Mouse (Mus musculus): ENCODE measurements around the gene Bub1b. TPM values are rescaled to one million over a fixed set of nuclear protein-coding genes. Genes with fewer than 3 reads are reported as not detected.
A peak's percentile ranks its signal among the peaks of the same experiment; 100 is the strongest.
"Not testable (repeated sequence)": the region's sequence is repeated elsewhere in the genome, so short reads cannot be mapped to it uniquely, and the experiment has no call there.

Bub1b gene
- 1 to 10 TPM; 1.1 to 1.2 TPM for total RNA-seq (2021)

- intact Hi-C loops (cut with DNase I) = loop anchor here (5.0 kb wide), 1 partner anchor 51 kb away; the partner anchor contains the start of gene Bmf
- DNase-seq (ENCODE audit: low spot score in 2 of 2) = peak; percentile 83 to 94
Observed at GRCm38 (mm10) chr2:118597673-118598568, at the start of gene Bub1b. Bub1b (plus strand) TSS chr2:118598211.

GRCm38 (mm10) chr2:118548421-118549221, 49.4 kb upstream of the Bub1b start:
- intact Hi-C loops (cut with DNase I) = loop anchor here (5.0 kb wide), 2 partner anchors 49 to 61 kb away; partner anchors contain the start of gene Bub1b
- no peak for DNase-seq (ENCODE audit: low spot score in 2 of 2)

GRCm38 (mm10) chr2:118549507-118550473, 48.2 kb upstream of the Bub1b start, which contains the start of gene Bmf:
Bmf (minus strand) TSS chr2:118549687.
- intact Hi-C loops (cut with DNase I) = loop anchor here (5.0 kb wide), 2 partner anchors 48 to 62 kb away; partner anchors contain the start of gene Bub1b

GRCm38 (mm10) chr2:118551606-118552005, 46.4 kb upstream of the Bub1b start:
- intact Hi-C loops (cut with DNase I) = no loop called here
- no peak for DNase-seq (ENCODE audit: low spot score in 2 of 2)

More at GRCm38 (mm10) chr2:118549507-118550473, 48.2 kb upstream of the Bub1b start, which contains the start of gene Bmf:
- DNase-seq (ENCODE audit: low spot score in 2 of 2) = peak; percentile 91 to 96

GRCm38 (mm10) chr2:118554356-118554990, 43.5 kb upstream of the Bub1b start:
- DNase-seq (ENCODE audit: low spot score in 2 of 2); intact Hi-C loops (cut with DNase I): not testable (repeated sequence)

GRCm38 (mm10) chr2:118558426-118558825, 39.6 kb upstream of the Bub1b start:
- intact Hi-C loops (cut with DNase I) = no loop called here
- DNase-seq (ENCODE audit: low spot score in 2 of 2) = no peak

GRCm38 (mm10) chr2:118562015-118562414, 36.0 kb upstream of the Bub1b start:
- no peak for DNase-seq (ENCODE audit: low spot score in 2 of 2)
- intact Hi-C loops (cut with DNase I) = no loop called here

GRCm38 (mm10) chr2:118562431-118562830, 35.6 kb upstream of the Bub1b start:
- intact Hi-C loops (cut with DNase I) = no loop called here
- no peak for DNase-seq (ENCODE audit: low spot score in 2 of 2)

- intact Hi-C loops (cut with DNase I) = no loop called here
- no peak for DNase-seq (ENCODE audit: low spot score in 2 of 2)
Observed at GRCm38 (mm10) chr2:118567179-118567578, 30.8 kb upstream of the Bub1b start.

GRCm38 (mm10) chr2:118570939-118571338, 27.1 kb upstream of the Bub1b start:
- no peak for DNase-seq (ENCODE audit: low spot score in 2 of 2)
- intact Hi-C loops (cut with DNase I) = no loop called here

- intact Hi-C loops (cut with DNase I) = no loop called here
- no peak for DNase-seq (ENCODE audit: low spot score in 2 of 2)
Observed at GRCm38 (mm10) chr2:118572183-118572836, 25.7 kb upstream of the Bub1b start.

- no peak for DNase-seq (ENCODE audit: low spot score in 2 of 2)
- intact Hi-C loops (cut with DNase I) = no loop called here
Observed at GRCm38 (mm10) chr2:118573135-118573534, 24.9 kb upstream of the Bub1b start.

GRCm38 (mm10) chr2:118586013-118586412, 12.0 kb upstream of the Bub1b start:
- intact Hi-C loops (cut with DNase I) = no loop called here
- DNase-seq (ENCODE audit: low spot score in 2 of 2) = no peak

GRCm38 (mm10) chr2:118587686-118588085, 10.3 kb upstream of the Bub1b start:
- DNase-seq (ENCODE audit: low spot score in 2 of 2) = no peak
- intact Hi-C loops (cut with DNase I) = no loop called here

- intact Hi-C loops (cut with DNase I) = no loop called here
- no peak for DNase-seq (ENCODE audit: low spot score in 2 of 2)
Observed at GRCm38 (mm10) chr2:118591083-118591482, 6.9 kb upstream of the Bub1b start.

- intact Hi-C loops (cut with DNase I) = loop anchor here (5.0 kb wide), 1 partner anchor 52 kb away; the partner anchor contains the start of gene Bmf
Observed at GRCm38 (mm10) chr2:118599087-118599486, 1.1 kb downstream of the Bub1b start.

GRCm38 (mm10) chr2:118601599-118602263, 3.7 kb downstream of the Bub1b start:
- DNase-seq (ENCODE audit: low spot score in 2 of 2) = no peak
- intact Hi-C loops (cut with DNase I) = loop anchor here (10.0 kb wide), 1 partner anchor 337 kb away; no protein-coding TSS in a partner anchor

More at GRCm38 (mm10) chr2:118599087-118599486, 1.1 kb downstream of the Bub1b start:
- DNase-seq (ENCODE audit: low spot score in 2 of 2) = no peak
